Mouse (Mus musculus) liver, postnatal 0 days (tissue): ENCODE measurements around the gene B9d1. TPM values are rescaled to one million over a fixed set of nuclear protein-coding genes. Genes with fewer than 3 reads are reported as not detected.
A peak's percentile ranks its signal among the peaks of the same experiment; 100 is the strongest.

ENCODE experiments used
- ATAC-seq: fragments of 200-750 bp; cut with Nextera tagmentation; 2 replicates; pipeline ENCODE4 v1.8.0; 2017; ENCODE audit warnings: mild to moderate bottlenecking, moderate library complexity
- DNase-seq: peaks from one replicate; pipeline ENCODE4 v3.0.0-alpha.2; 2016
- H3K27ac ChIP-seq: fragments of 300-500 bp; sonication (generic); 2 replicates; pipeline ENCODE4 v1.5.1; 2014; ENCODE audit warnings: antibody characterized with exemption, moderate library complexity, mild to moderate bottlenecking, low read depth
- H3K27me3 ChIP-seq: fragments of 300-500 bp; sonication (generic); 2 replicates; pipeline ENCODE4 v1.6.1; 2014; ENCODE audit warnings: low read length, control low read depth, mixed read lengths; ENCODE audit not compliant: insufficient read depth
- H3K36me3 ChIP-seq: fragments of 300-500 bp; sonication (generic); replicated peaks from 2 replicates; pipeline ENCODE4 v1.6.1; 2014; ENCODE audit warnings: mild to moderate bottlenecking, control low read depth, low read length, moderate library complexity, mixed read lengths; ENCODE audit not compliant: insufficient read depth
- H3K4me1 ChIP-seq: fragments of 300-500 bp; sonication (generic); 2 replicates; pipeline ENCODE4 v1.6.1; 2014; ENCODE audit warnings: antibody characterized with exemption, mild to moderate bottlenecking, control low read depth; ENCODE audit not compliant: insufficient read depth
- H3K4me2 ChIP-seq: fragments of 300-500 bp; sonication (generic); 2 replicates; pipeline ENCODE4 v1.6.1; 2014; ENCODE audit warnings: low read depth, mild to moderate bottlenecking, low read length, moderate library complexity, mixed read lengths
- H3K4me3 ChIP-seq: fragments of 300-500 bp; sonication (generic); 2 replicates; pipeline ENCODE4 v1.5.1; 2014; ENCODE audit warnings: low read depth, low read length
- H3K9ac ChIP-seq: fragments of 300-500 bp; sonication (generic); replicated peaks from 2 replicates; pipeline ENCODE4 v1.6.1; 2014; ENCODE audit warnings: mild to moderate bottlenecking, moderate library complexity
- H3K9me3 ChIP-seq: fragments of 300-500 bp; sonication (generic); 2 replicates; pipeline ENCODE4 v1.6.1; 2016; ENCODE audit warnings: mild to moderate bottlenecking, control low read depth, low read length, mixed read lengths
- CTCF ChIP-seq: sonication (generic); IDR thresholded peaks from 2 replicates; pipeline ENCODE4 v1.5.1; 2016; ENCODE audit warnings: antibody characterized with exemption, low read depth
- EP300 ChIP-seq: IDR thresholded peaks from 2 replicates; pipeline ENCODE4 v1.6.1; 2016; ENCODE audit warnings: antibody characterized with exemption, low read depth, mild to moderate bottlenecking
- WGBS: fragments of 180-500 bp; shearing (Covaris S2); extraction: QIAGEN DNeasy Blood & Tissue Kit; methylation state at CpG from one replicate; pipeline ENCODE4 v1.1.7; 2014; ENCODE audit not compliant: insufficient replicate concordance; 5-methylcytosine and 5-hydroxymethylcytosine counted together
- polyA plus RNA-seq: library from polyadenylated mRNA; unstranded; fragments of >200 nt; fragmentation: Nextera tagmentation; extraction: Ambion mirVana; gene quantifications from 2 replicates; pipeline ENCODE4 v1.2.1, GENCODE M21; 2015

B9d1 gene
- polyA plus RNA-seq, 1 experiment from 2014 or later: 1.6 TPM

GRCm38 (mm10) chr11:61514953-61515352 lies 10.0 kb downstream of the B9d1 start:
- ATAC-seq: no peak
- Histone ChIP-seq H3K4me1 (no peaks in the 10 kb centered on the region), H3K27ac (no peak overlapping the region), H3K4me3 (no peak overlapping the region), H3K36me3 (no peaks in the 10 kb centered on the region; the same call in 1 of the 2 replicates), H3K27me3 (no peaks in the 10 kb centered on the region), H3K9me3 (no peaks in the 10 kb centered on the region), H3K9ac (no peak overlapping the region), H3K4me2 (no peak overlapping the region)
- no peak for TF ChIP-seq EP300
- TF ChIP-seq CTCF: peak; percentile 57
- WGBS: 44% methylated on average over 3 of the region's 3 CpGs
- peak; percentile 32 for DNase-seq

DNA sequence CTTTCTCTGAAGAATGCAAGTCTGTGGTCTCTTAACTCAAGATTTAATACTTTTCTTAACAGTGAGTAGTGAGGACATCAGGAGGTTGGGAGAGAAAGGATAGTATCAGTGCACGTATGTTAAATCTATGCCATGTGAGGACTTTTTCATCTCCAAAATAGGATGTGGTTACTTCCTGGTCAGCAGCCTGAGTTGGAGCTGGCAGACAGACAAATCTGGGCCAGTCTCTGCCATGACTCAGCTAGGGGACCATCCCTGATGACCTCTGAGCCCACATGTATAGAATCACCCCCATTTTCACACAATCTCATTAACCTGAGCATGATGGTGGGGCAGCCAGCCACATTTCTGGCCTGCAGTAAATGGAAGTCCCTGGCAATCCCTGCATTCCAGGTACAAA lies 13.0 kb downstream of the B9d1 start:
- WGBS: 42% methylated on average over 1 of the region's 1 CpGs
- H3K27ac ChIP-seq: no peak overlapping the region
- no peak overlapping the region for H3K9ac ChIP-seq
- no peak overlapping the region for H3K4me3 ChIP-seq
- no peaks in the 10 kb centered on the region for H3K9me3 ChIP-seq
- ATAC-seq (no peak), DNase-seq (no peak)
- H3K4me2 ChIP-seq: no peak overlapping the region
- H3K27me3 ChIP-seq: no peaks in the 10 kb centered on the region
- TF ChIP-seq EP300: no peak
- no peak for TF ChIP-seq CTCF
- H3K36me3 ChIP-seq: no peaks in the 10 kb centered on the region; the same call in 1 of the 2 replicates
- no peaks in the 10 kb centered on the region for H3K4me1 ChIP-seq

DNA sequence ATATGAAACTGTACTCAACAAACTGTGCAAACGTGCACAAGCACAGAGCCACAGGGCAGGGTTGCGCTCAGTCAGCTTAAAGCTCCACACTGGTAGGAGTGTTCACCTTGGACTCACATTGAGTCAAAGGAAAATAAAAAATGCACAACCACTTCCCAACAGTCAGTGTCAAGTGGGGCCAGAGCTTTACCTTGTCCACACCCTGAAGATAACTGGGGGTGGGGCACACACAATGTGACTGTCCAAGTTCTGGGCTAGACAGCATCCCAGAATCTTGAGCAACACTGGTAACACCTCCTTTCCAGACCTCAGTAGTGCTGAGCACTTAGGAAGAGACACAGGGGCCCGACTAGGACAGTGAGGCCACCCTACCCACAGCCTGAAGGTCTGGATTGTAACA lies 13.9 kb downstream of the B9d1 start:
- H3K36me3 ChIP-seq: no peaks in the 10 kb centered on the region; the same call in 1 of the 2 replicates
- H3K27me3 ChIP-seq: no peaks in the 10 kb centered on the region
- no peak overlapping the region for H3K9ac ChIP-seq
- no peak overlapping the region for H3K4me2 ChIP-seq
- no peaks in the 10 kb centered on the region for H3K4me1 ChIP-seq
- no peak overlapping the region for H3K4me3 ChIP-seq
- WGBS: 82% methylated on average over 3 of the region's 3 CpGs
- H3K9me3 ChIP-seq: no peaks in the 10 kb centered on the region
- ATAC-seq: no peak
- no peak overlapping the region for H3K27ac ChIP-seq
- no peak for DNase-seq
- TF ChIP-seq EP300: no peak
- no peak for TF ChIP-seq CTCF

- H3K27me3 ChIP-seq: no peaks in the 10 kb centered on the region
- no peaks in the 10 kb centered on the region for H3K4me1 ChIP-seq
- H3K9me3 ChIP-seq: no peaks in the 10 kb centered on the region
- H3K9ac ChIP-seq: no peak overlapping the region
- no peaks in the 10 kb centered on the region; the same call in 1 of the 2 replicates for H3K36me3 ChIP-seq
- DNase-seq (no peak), ATAC-seq (no peak)
- H3K4me2 ChIP-seq: no peak overlapping the region
- H3K27ac ChIP-seq: no peak overlapping the region
- no peak overlapping the region for H3K4me3 ChIP-seq
- no peak for TF ChIP-seq CTCF
- TF ChIP-seq EP300: no peak
- 69% methylated on average over 3 of the region's 3 CpGs for WGBS
Measured at GRCm38 (mm10) chr11:61519484-61520107, 14.7 kb downstream of the B9d1 start.

- no peak overlapping the region for H3K9ac ChIP-seq
- no peaks in the 10 kb centered on the region for H3K4me1 ChIP-seq
- DNase-seq: no peak
- 70% methylated on average over 1 of the region's 1 CpGs for WGBS
- peak; percentile 23; the same call in 1 of the 2 replicates for ATAC-seq
- no peak overlapping the region for H3K4me3 ChIP-seq
- no peak overlapping the region for H3K27ac ChIP-seq
- no peaks in the 10 kb centered on the region for H3K9me3 ChIP-seq
- no peaks in the 10 kb centered on the region for H3K36me3 ChIP-seq
- TF ChIP-seq EP300 (no peak), CTCF (no peak)
- H3K4me2 ChIP-seq: no peak overlapping the region
- no peaks in the 10 kb centered on the region for H3K27me3 ChIP-seq
Measured at GRCm38 (mm10) chr11:61526872-61527271, 21.9 kb downstream of the B9d1 start.

- Histone ChIP-seq H3K4me1 (no peaks in the 10 kb centered on the region), H3K4me2 (no peak overlapping the region), H3K36me3 (no peaks in the 10 kb centered on the region), H3K27ac (peak overlapping the region; percentile 45; the same call in 1 of the 2 replicates), H3K27me3 (no peaks in the 10 kb centered on the region), H3K4me3 (no peak overlapping the region), H3K9ac (no peak overlapping the region), H3K9me3 (no peaks in the 10 kb centered on the region)
- TF ChIP-seq CTCF (no peak), EP300 (no peak)
- WGBS: 45% methylated on average over 4 of the region's 4 CpGs
- ATAC-seq: no peak; the same call in 1 of the 2 replicates
- DNase-seq: no peak
Measured at GRCm38 (mm10) chr11:61529268-61529713, 24.3 kb downstream of the B9d1 start.
